Mouse (Mus musculus): ENCODE data around the gene Ap3b1. TPM values are rescaled to one million over a fixed set of nuclear protein-coding genes. Genes with fewer than 3 reads are reported as not detected.

Ap3b1 gene
- polyA plus RNA-seq, 1 experiment from 2014 or later: 34.4 TPM

DNA sequence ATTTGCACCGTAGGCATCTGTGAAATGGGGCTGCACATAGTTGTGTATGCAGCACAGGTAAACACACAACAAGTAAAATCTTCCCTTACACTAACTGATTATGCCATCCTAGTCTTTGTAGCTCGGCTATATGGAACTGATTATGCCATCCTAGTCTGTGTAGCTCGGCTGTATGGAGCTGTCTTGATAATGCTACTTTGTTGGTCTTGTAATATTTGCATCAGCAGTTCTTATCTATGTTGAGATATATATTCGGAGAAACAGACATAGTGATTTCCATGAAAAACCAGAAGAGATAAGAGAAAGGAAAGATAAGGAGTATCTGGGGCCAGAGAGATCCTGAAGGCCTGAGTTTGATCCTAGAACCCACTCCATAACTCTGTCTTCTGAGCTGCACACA lies 178.6 kb downstream of the Ap3b1 start:
- no peak overlapping the region for H3K27ac ChIP-seq (ENCODE audit: low read length)

DNA sequence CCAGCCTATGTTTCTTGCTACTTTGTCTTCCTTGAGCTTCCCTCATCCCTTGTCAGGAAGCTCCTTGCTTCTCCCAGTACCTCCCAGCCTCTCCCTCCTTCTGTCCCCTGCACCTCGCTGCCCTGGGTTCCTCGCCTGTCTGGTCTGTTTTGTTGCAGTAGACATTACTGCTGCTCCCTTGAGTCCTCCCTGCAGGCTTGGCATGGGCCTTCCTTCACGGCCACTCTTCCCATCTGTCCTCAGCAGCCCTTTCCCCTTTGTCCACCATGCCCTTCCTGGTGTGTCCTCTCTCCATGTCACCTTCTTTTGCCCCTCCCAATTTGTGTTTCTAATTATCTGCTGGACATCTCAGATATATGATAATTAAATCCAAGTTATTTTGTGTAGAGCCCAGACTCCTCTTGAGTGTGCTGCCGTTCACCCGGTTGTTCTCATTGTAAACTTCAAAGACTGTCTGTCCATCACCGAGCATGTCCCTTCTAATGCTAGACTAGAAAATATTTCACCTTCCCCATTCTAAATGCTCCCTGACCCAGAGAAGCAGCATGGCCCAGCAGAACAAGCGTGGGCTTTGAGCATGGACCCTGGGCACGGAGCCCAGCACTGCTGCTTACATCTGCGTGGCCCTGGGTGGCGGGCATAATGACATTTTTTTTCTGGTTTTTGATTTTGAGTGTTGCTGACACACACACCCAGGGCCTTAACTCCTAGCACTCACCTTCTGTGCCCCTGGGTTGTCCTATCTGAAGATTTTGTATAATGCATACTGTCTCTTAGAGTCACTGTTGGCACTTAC lies 181.3 kb downstream of the Ap3b1 start:
- Histone ChIP-seq H3K36me3 (ENCODE audit: control insufficient read depth, insufficient read depth) (no peaks in the 10 kb centered on the region), H3K4me2 (ENCODE audit: low read length) (no peak overlapping the region), H3K4me1 (replicated peaks; ENCODE audit: control insufficient read depth, insufficient read depth, low read length) (peaks cover 9% of the 10 kb centered on the region), H3K27ac (ENCODE audit: low read length) (no peak overlapping the region), H3K9me3 (ENCODE audit: control insufficient read depth, low read length) (no peaks in the 10 kb centered on the region), H3K4me3 (replicated peaks; ENCODE audit: low read length) (no peak overlapping the region), H3K27me3 (replicated peaks; ENCODE audit: control insufficient read depth, insufficient read depth, low read length) (no peaks in the 10 kb centered on the region; the same call in 1 of the 2 replicates), H3K9ac (replicated peaks; ENCODE audit: low read depth, low read length) (no peak overlapping the region)
- ATAC-seq: no peak
- WGBS: 73% methylated on average over 10 of the region's 10 CpGs

More for the DNA sequence above, 178.6 kb downstream of the Ap3b1 start:
- no peak for ATAC-seq
- H3K9me3 ChIP-seq (ENCODE audit: control insufficient read depth, low read length): no peaks in the 10 kb centered on the region
- WGBS: 90% methylated on average over 4 of the region's 4 CpGs
- no peak overlapping the region for H3K4me2 ChIP-seq (ENCODE audit: low read length)
- H3K4me1 ChIP-seq (replicated peaks; ENCODE audit: control insufficient read depth, insufficient read depth, low read length): no peaks in the 10 kb centered on the region
- H3K36me3 ChIP-seq (ENCODE audit: control insufficient read depth, insufficient read depth): no peaks in the 10 kb centered on the region
- no peak overlapping the region for H3K4me3 ChIP-seq (replicated peaks; ENCODE audit: low read length)
- H3K27me3 ChIP-seq (replicated peaks; ENCODE audit: control insufficient read depth, insufficient read depth, low read length): no peaks in the 10 kb centered on the region
- no peak overlapping the region for H3K9ac ChIP-seq (replicated peaks; ENCODE audit: low read depth, low read length)

DNA sequence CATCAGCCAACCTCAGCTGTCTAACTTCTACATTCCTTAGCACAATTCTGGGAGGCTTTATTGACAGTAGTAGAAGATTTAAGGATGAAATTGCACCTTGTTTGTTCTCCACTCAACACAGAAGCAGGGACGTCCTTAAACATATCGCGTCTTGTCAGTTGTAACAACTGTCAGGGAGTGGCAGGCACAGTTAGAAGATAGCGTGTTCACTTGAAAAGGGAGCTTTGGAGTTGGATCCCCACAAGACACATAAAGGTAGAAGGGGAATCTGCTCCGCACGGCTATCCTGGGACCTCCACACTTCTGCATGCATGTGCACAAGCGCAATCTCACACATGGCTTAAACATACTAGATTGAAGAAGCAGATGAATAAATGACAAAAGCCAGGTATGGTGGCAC lies 183.3 kb downstream of the Ap3b1 start:
- 93% methylated on average over 7 of the region's 7 CpGs for WGBS
- H3K9ac ChIP-seq (replicated peaks; ENCODE audit: low read depth, low read length): no peak overlapping the region

DNA sequence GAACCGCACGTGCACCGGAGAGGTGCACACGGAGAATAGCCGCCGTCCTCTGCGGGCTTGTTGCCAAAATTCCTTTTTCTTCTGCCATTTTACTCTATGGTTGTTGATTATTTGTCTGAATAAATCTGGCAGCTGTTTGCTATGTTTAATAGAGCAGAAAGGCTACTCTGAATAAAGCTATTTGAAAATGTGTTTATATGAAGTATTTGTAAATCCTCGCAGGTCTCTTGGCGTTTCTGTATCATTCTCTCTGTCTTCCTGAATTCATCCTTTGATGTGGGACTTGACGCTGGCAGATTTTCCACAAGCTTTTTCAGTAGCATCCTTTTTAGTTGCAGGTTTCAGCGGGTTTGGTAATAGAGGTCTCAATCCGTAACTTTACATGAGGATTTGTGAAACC lies 185.5 kb downstream of the Ap3b1 start:
- H3K27me3 ChIP-seq (replicated peaks; ENCODE audit: control insufficient read depth, insufficient read depth, low read length): peaks cover 7% of the 10 kb centered on the region
- H3K4me1 ChIP-seq (replicated peaks; ENCODE audit: control insufficient read depth, insufficient read depth, low read length): peaks cover 21% of the 10 kb centered on the region
- H3K27ac ChIP-seq (ENCODE audit: low read length): no peak overlapping the region
- H3K4me3 ChIP-seq (replicated peaks; ENCODE audit: low read length): no peak overlapping the region
- no peak overlapping the region for H3K4me2 ChIP-seq (ENCODE audit: low read length)
- WGBS: 18% methylated on average over 12 of the region's 12 CpGs
- no peaks in the 10 kb centered on the region for H3K36me3 ChIP-seq (ENCODE audit: control insufficient read depth, insufficient read depth)
- no peak; the same call in 1 of the 2 replicates for ATAC-seq
- H3K9ac ChIP-seq (replicated peaks; ENCODE audit: low read depth, low read length): no peak overlapping the region
- H3K9me3 ChIP-seq (ENCODE audit: control insufficient read depth, low read length): no peaks in the 10 kb centered on the region

More for the DNA sequence above, 183.3 kb downstream of the Ap3b1 start:
- H3K27me3 ChIP-seq (replicated peaks; ENCODE audit: control insufficient read depth, insufficient read depth, low read length): no peaks in the 10 kb centered on the region; the same call in 1 of the 2 replicates
- peaks cover 19% of the 10 kb centered on the region for H3K4me1 ChIP-seq (replicated peaks; ENCODE audit: control insufficient read depth, insufficient read depth, low read length)
- no peak for ATAC-seq
- no peak overlapping the region for H3K4me3 ChIP-seq (replicated peaks; ENCODE audit: low read length)
- no peak overlapping the region for H3K27ac ChIP-seq (ENCODE audit: low read length)
- no peaks in the 10 kb centered on the region for H3K9me3 ChIP-seq (ENCODE audit: control insufficient read depth, low read length)
- no peak overlapping the region for H3K4me2 ChIP-seq (ENCODE audit: low read length)
- no peaks in the 10 kb centered on the region for H3K36me3 ChIP-seq (ENCODE audit: control insufficient read depth, insufficient read depth)

DNA sequence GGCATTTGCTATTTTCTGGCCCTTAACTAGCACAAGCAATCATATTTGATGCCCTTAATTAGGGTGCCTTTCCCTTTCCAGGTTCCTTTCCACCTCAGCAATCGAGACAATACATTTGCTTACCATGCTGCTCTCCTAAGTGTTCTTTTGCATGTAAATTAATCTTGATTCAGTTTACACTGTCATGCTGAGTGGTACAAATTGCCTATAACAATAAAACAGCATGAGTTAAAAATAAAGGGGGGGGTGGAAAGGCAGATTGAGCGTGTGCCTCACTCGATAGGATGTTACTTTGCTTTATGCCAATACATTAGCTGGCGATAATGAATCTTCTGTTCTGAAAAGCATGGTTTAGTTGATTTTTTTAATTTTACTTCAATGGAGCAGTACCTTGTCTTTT lies 187.0 kb downstream of the Ap3b1 start:
- WGBS: 11% methylated on average over 4 of the region's 4 CpGs
- Histone ChIP-seq H3K27me3 (replicated peaks; ENCODE audit: control insufficient read depth, insufficient read depth, low read length) (peaks cover 7% of the 10 kb centered on the region), H3K9ac (replicated peaks; ENCODE audit: low read depth, low read length) (no peak overlapping the region), H3K9me3 (ENCODE audit: control insufficient read depth, low read length) (no peaks in the 10 kb centered on the region), H3K4me2 (ENCODE audit: low read length) (peak overlapping the region; percentile 8; the same call in 1 of the 2 replicates), H3K4me3 (replicated peaks; ENCODE audit: low read length) (no peak overlapping the region), H3K4me1 (replicated peaks; ENCODE audit: control insufficient read depth, insufficient read depth, low read length) (peaks cover 32% of the 10 kb centered on the region), H3K27ac (ENCODE audit: low read length) (peak overlapping the region; percentile 42; the same call in 1 of the 2 replicates), H3K36me3 (ENCODE audit: control insufficient read depth, insufficient read depth) (no peaks in the 10 kb centered on the region)
- peak; percentile 57 for ATAC-seq

DNA sequence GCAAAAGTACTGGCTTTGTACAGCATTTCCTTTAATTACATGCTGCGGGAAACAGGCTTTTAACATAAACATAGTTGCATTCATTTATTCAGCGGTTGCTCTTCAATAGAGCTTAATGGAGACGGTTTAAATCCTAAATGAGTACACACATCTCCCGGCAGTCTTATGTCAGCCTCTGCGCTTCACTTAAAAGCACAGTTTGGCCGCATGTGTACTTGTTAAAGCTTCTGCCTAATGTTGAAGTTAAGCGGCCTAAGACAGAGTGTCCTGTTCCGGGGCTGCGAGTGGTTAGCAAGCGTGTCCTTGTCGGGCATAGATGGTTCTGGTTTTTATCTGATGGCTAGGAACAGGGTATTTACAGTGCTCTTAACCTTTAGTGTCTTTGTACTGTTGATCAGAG lies 187.5 kb downstream of the Ap3b1 start:
- peak; percentile 56 for ATAC-seq
- Histone ChIP-seq H3K9me3 (ENCODE audit: control insufficient read depth, low read length) (no peaks in the 10 kb centered on the region), H3K9ac (replicated peaks; ENCODE audit: low read depth, low read length) (no peak overlapping the region), H3K4me3 (replicated peaks; ENCODE audit: low read length) (no peak overlapping the region), H3K4me2 (ENCODE audit: low read length) (peak overlapping the region; percentile 8; the same call in 1 of the 2 replicates), H3K36me3 (ENCODE audit: control insufficient read depth, insufficient read depth) (no peaks in the 10 kb centered on the region), H3K27ac (ENCODE audit: low read length) (peak overlapping the region; percentile 42; the same call in 1 of the 2 replicates), H3K27me3 (replicated peaks; ENCODE audit: control insufficient read depth, insufficient read depth, low read length) (peaks cover 7% of the 10 kb centered on the region), H3K4me1 (replicated peaks; ENCODE audit: control insufficient read depth, insufficient read depth, low read length) (peaks cover 32% of the 10 kb centered on the region)
- WGBS: 10% methylated on average over 11 of the region's 11 CpGs

DNA sequence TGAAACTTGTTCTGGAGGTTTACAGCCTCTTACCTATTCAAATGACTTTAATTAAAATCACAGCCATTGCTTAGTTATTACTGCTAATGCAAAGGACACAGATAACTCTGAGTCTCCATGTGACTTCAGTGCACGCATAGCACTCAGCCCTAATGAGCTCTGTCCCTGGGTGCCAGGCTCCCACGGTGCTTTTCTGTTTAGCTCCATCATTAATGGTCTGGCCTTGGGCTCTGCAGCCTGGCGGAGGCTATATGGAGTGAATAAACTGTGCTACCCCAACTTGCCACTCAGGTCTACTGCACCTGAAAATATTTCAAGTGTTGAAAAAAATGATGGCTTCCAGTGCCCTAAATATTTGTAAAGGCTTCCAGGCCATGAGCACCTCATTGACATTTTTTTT lies 190.8 kb downstream of the Ap3b1 start:
- peaks cover 25% of the 10 kb centered on the region for H3K4me1 ChIP-seq (replicated peaks; ENCODE audit: control insufficient read depth, insufficient read depth, low read length)
- H3K27ac ChIP-seq (ENCODE audit: low read length): no peak overlapping the region
- peak; percentile 71 for ATAC-seq
- no peak overlapping the region for H3K4me2 ChIP-seq (ENCODE audit: low read length)
- H3K36me3 ChIP-seq (ENCODE audit: control insufficient read depth, insufficient read depth): no peaks in the 10 kb centered on the region
- no peaks in the 10 kb centered on the region for H3K9me3 ChIP-seq (ENCODE audit: control insufficient read depth, low read length)
- no peak overlapping the region for H3K9ac ChIP-seq (replicated peaks; ENCODE audit: low read depth, low read length)
- no peak overlapping the region for H3K4me3 ChIP-seq (replicated peaks; ENCODE audit: low read length)
- WGBS: 9% methylated on average over 3 of the region's 3 CpGs
- H3K27me3 ChIP-seq (replicated peaks; ENCODE audit: control insufficient read depth, insufficient read depth, low read length): peaks cover 7% of the 10 kb centered on the region

DNA sequence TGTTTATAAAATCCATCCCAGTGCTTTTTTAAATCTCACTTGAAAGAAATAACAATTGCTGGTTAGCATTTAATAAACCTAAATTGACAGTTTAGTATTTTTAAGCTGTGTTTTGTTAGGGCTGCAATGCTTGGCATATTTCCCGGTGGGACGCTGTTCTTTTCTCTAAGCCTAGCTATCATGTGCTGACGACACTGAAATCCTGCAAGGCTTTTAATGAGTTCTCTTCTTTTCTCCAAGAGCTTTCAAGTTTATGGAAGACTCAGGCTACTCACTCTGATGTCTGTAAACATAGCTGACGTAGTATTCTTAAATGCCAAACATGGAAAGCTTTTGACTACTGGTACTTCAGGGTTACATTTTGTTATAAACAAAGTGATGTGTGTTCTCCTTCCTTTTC lies 191.3 kb downstream of the Ap3b1 start:
- WGBS: 10% methylated on average over 4 of the region's 4 CpGs
- H3K36me3 ChIP-seq (ENCODE audit: control insufficient read depth, insufficient read depth): no peaks in the 10 kb centered on the region
- no peak overlapping the region for H3K4me2 ChIP-seq (ENCODE audit: low read length)
- H3K9ac ChIP-seq (replicated peaks; ENCODE audit: low read depth, low read length): no peak overlapping the region
- peaks cover 7% of the 10 kb centered on the region for H3K27me3 ChIP-seq (replicated peaks; ENCODE audit: control insufficient read depth, insufficient read depth, low read length)
- peaks cover 22% of the 10 kb centered on the region for H3K4me1 ChIP-seq (replicated peaks; ENCODE audit: control insufficient read depth, insufficient read depth, low read length)
- peak; percentile 34; the same call in 1 of the 2 replicates for ATAC-seq
- no peak overlapping the region for H3K27ac ChIP-seq (ENCODE audit: low read length)
- no peaks in the 10 kb centered on the region for H3K9me3 ChIP-seq (ENCODE audit: control insufficient read depth, low read length)
- no peak overlapping the region for H3K4me3 ChIP-seq (replicated peaks; ENCODE audit: low read length)

DNA sequence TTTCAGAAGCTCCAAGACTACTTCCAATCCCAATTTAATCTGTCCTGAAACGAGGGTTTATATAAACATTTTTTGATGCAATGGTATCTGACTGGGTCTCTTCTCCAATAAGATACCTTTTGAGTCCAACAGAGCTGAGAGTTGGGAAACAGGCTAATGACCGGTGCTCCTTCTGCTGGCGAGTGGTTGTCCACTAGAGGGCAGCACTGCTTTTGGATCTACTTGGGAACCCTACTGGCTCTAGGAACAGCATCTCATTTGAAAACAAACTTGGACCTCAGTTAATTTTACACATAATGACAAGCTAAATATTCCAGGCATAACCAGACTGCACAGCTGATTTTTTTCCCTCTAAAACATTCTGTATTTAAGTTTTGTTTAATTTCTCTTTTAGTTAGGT lies 201.3 kb downstream of the Ap3b1 start:
- Histone ChIP-seq H3K27me3 (replicated peaks; ENCODE audit: control insufficient read depth, insufficient read depth, low read length) (0 out of 2 replicates have a peak, but pooled peaks cover 4% of the 10 kb centered on the region), H3K9ac (replicated peaks; ENCODE audit: low read depth, low read length) (no peak overlapping the region), H3K4me1 (replicated peaks; ENCODE audit: control insufficient read depth, insufficient read depth, low read length) (peaks cover 10% of the 10 kb centered on the region), H3K36me3 (ENCODE audit: control insufficient read depth, insufficient read depth) (no peaks in the 10 kb centered on the region), H3K9me3 (ENCODE audit: control insufficient read depth, low read length) (no peaks in the 10 kb centered on the region), H3K4me3 (replicated peaks; ENCODE audit: low read length) (no peak overlapping the region), H3K4me2 (ENCODE audit: low read length) (no peak overlapping the region), H3K27ac (ENCODE audit: low read length) (no peak overlapping the region)
- ATAC-seq: peak; percentile 71
- 2% methylated on average over 3 of the region's 3 CpGs for WGBS

Data from forebrain, embryonic 16.5 days (tissue).